Mouse (Mus musculus): ENCODE data around the gene Ap2s1. TPM values are rescaled to one million over a fixed set of nuclear protein-coding genes. Genes with fewer than 3 reads are reported as not detected.

The Ap2s1 gene
- polyA plus RNA-seq, 1 experiment from 2014 or later: 256 TPM

DNA sequence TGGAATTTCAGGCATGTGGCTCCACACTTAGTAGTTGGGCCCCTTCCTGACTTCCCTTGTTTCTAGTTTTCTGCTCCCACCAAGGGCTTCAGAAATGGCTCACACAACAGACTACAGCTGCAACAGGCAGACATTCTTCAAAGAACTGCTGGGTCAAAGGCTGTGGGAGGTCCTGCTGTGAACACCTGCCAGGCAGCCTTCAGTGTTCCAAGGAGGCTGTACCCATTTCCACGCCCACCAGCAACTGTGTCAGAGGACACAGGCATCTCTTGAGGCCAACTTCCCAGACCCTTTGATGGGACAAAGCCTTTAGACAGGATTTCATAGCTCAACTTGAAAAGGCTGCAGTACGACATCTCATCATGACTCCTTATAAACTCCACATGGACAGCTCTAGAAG, 28.2 kb downstream of the Ap2s1 start:
- Histone ChIP-seq H3K36me3 (ENCODE audit: control insufficient read depth, insufficient read depth, low read length) (no peaks in the 10 kb centered on the region), H3K27ac (replicated peaks in 1 of 2; ENCODE audit: control insufficient read depth in 1 of 2, insufficient read depth in 1 of 2, low read depth in 2 of 2, low read length in 2 of 2) (no peak overlapping the region), H3K4me2 (ENCODE audit: low read length) (no peak overlapping the region), H3K4me3 (ENCODE audit: control insufficient read depth in 1 of 2, insufficient read depth in 1 of 2, low read depth in 1 of 2, low read length in 2 of 2) (no peak overlapping the region), H3K27me3 (ENCODE audit: control insufficient read depth, insufficient read depth, low read length) (no peaks in the 10 kb centered on the region), H3K9ac (ENCODE audit: low read length) (no peak overlapping the region), H3K9me3 (ENCODE audit: control insufficient read depth, low read length) (0 out of 2 replicates have a peak, but pooled peaks cover 4% of the 10 kb centered on the region), H3K4me1 (ENCODE audit: control insufficient read depth in 2 of 2, insufficient read depth in 2 of 2, low read length in 2 of 2) (peaks cover 5 to 9% of the 10 kb centered on the region in 2 experiments; a peak in 2 of 4 replicates)
- 58% methylated on average over 2 of the region's 2 CpGs for WGBS
- no peak for ATAC-seq (ENCODE audit: insufficient number of reproducible peaks, insufficient read depth, low FRiP score, low read depth)

DNA sequence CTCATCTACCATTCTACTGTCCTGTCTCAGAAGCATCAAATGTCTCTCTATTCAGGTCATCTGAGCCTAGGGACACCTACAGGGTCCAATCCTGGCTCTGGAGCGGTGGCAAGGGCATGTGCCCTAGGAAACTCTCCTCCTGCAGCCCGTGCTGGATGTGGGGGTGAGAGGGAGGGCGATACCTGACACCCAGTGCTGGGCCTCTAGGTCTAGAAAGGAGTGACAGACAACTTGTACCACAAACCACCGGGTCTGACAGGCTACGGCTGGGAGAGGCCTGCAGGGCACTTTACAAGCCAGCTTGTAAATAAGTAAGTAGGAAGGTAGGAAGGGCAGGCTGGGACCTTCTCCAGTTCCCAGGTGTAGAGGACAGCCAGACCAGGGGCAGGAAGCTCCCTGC, 37.7 kb downstream of the Ap2s1 start:
- no peaks in the 10 kb centered on the region for H3K9me3 ChIP-seq (ENCODE audit: control insufficient read depth, low read length)
- 51% methylated on average over 5 of the region's 5 CpGs for WGBS
- H3K4me1 ChIP-seq (ENCODE audit: control insufficient read depth in 2 of 2, insufficient read depth in 2 of 2, low read length in 2 of 2): peaks cover 0 to 4% of the 10 kb centered on the region in 2 experiments; a peak in 2 of 4 replicates
- H3K9ac ChIP-seq (ENCODE audit: low read length): no peak overlapping the region
- no peak overlapping the region for H3K27ac ChIP-seq (replicated peaks in 1 of 2; ENCODE audit: control insufficient read depth in 1 of 2, insufficient read depth in 1 of 2, low read depth in 2 of 2, low read length in 2 of 2)
- no peaks in the 10 kb centered on the region for H3K36me3 ChIP-seq (ENCODE audit: control insufficient read depth, insufficient read depth, low read length)
- H3K27me3 ChIP-seq (ENCODE audit: control insufficient read depth, insufficient read depth, low read length): no peaks in the 10 kb centered on the region
- no peak overlapping the region for H3K4me2 ChIP-seq (ENCODE audit: low read length)
- no peak overlapping the region for H3K4me3 ChIP-seq (ENCODE audit: control insufficient read depth in 1 of 2, insufficient read depth in 1 of 2, low read depth in 1 of 2, low read length in 2 of 2)
- ATAC-seq (ENCODE audit: insufficient number of reproducible peaks, insufficient read depth, low FRiP score, low read depth): no peak

DNA sequence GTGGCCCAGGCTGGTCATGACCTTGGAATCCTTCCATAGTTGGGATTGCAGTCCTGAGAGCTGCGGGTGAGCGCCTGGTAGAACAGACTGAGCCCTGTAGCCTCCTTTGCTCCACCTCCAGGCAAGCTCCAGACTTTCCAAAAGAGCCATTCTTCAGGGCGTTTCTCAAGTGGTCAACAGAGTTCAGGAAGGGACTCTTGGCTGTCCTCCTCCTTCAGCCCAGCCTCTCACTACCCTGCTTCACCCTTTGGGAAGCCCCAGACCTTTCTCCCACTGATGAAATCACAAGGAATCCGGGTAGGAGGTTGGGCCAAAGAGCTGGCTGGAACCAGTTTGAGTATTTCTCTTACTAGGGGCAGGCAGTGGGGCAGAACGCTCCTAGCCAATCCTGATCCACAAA, 41.9 kb downstream of the Ap2s1 start:
- Histone ChIP-seq H3K36me3 (ENCODE audit: control insufficient read depth, insufficient read depth, low read length) (no peaks in the 10 kb centered on the region), H3K4me3 (ENCODE audit: control insufficient read depth in 1 of 2, insufficient read depth in 1 of 2, low read depth in 1 of 2, low read length in 2 of 2) (no peak overlapping the region), H3K27ac (replicated peaks in 1 of 2; ENCODE audit: control insufficient read depth in 1 of 2, insufficient read depth in 1 of 2, low read depth in 2 of 2, low read length in 2 of 2) (peak overlapping the region in 1 of 2 experiments; percentile 14; a peak in 1 of 4 replicates), H3K9me3 (ENCODE audit: control insufficient read depth, low read length) (no peaks in the 10 kb centered on the region), H3K4me2 (ENCODE audit: low read length) (no peak overlapping the region), H3K27me3 (ENCODE audit: control insufficient read depth, insufficient read depth, low read length) (no peaks in the 10 kb centered on the region), H3K4me1 (ENCODE audit: control insufficient read depth in 2 of 2, insufficient read depth in 2 of 2, low read length in 2 of 2) (peaks cover 21 to 32% of the 10 kb centered on the region in 2 experiments), H3K9ac (ENCODE audit: low read length) (no peak overlapping the region)
- 49% methylated on average over 5 of the region's 5 CpGs for WGBS
- ATAC-seq (ENCODE audit: insufficient number of reproducible peaks, insufficient read depth, low FRiP score, low read depth): no peak

DNA sequence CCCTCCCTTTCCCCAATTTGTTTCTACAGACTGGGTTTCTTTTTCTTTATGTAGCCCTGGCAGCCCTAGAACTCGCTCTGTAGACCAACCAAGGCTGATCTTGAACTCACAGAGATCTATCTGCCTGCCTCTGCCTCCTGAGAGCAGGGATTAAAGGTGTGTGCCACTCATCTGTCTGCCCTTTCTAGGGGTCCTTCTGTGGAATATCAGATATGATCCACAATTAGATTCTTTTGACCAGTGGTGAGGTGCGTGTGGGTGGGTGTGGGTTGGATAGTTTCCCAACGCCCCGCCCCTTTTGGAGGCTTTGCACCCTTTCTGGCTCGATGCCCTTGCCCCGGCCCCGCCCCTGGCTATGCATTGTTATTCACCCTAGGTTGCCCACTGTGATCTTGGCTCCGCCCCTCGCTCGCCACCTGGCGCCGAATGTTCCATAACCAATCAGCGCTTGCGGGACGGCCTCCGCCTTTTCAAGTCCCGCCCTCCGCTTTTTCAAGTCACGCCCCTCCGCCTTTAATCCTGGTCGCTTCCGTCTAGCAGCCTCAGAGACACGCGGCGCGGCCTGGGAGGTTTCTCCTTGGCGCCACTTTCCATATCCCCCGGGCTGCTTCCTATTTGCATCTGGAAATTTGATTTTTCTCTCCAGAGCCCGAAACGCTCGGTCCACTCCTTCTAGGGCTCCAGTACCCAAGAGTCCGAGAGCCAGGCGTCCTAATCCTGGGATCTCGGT, 42.8 kb downstream of the Ap2s1 start, which contains the start of gene Slc1a5:
Gene Slc1a5, plus strand, starts transcription at position 516 of the 730 bp plus-strand sequence.
- WGBS: 3% methylated on average over 34 of the region's 34 CpGs
- Histone ChIP-seq H3K4me3 (ENCODE audit: control insufficient read depth in 1 of 2, insufficient read depth in 1 of 2, low read depth in 1 of 2, low read length in 2 of 2) (peak within 1 kb of the TSS; percentile 61 to 64), H3K27me3 (ENCODE audit: control insufficient read depth, insufficient read depth, low read length) (no peaks in the 10 kb centered on the region), H3K4me1 (ENCODE audit: control insufficient read depth in 2 of 2, insufficient read depth in 2 of 2, low read length in 2 of 2) (peaks cover 21 to 36% of the 10 kb centered on the region in 2 experiments), H3K4me2 (ENCODE audit: low read length) (peak within 1 kb of the TSS; percentile 88), H3K27ac (replicated peaks in 1 of 2; ENCODE audit: control insufficient read depth in 1 of 2, insufficient read depth in 1 of 2, low read depth in 2 of 2, low read length in 2 of 2) (peak within 1 kb of the TSS in 1 of 2 experiments; percentile 64; a peak in 2 of 4 replicates), H3K9ac (ENCODE audit: low read length) (peak within 1 kb of the TSS; percentile 86), H3K36me3 (ENCODE audit: control insufficient read depth, insufficient read depth, low read length) (peaks cover 1% of the 10 kb centered on the region; the same call in 1 of the 2 replicates), H3K9me3 (ENCODE audit: control insufficient read depth, low read length) (no peaks in the 10 kb centered on the region)
- ATAC-seq (ENCODE audit: insufficient number of reproducible peaks, insufficient read depth, low FRiP score, low read depth): peak; percentile 82

DNA sequence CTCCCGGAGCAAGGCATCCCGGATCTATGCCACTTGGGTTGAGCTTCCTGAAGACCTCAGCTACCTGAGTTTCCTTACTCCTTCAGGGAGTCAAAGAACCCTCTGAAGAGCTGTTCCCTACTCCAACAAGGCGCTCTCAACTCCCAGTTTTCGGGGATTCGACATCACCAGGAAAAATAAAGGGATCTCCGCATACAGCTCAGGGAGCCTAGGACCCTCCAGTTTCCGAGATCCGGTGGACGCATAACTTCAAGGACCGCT, 43.3 kb downstream of the Ap2s1 start:
- ATAC-seq (ENCODE audit: insufficient number of reproducible peaks, insufficient read depth, low FRiP score, low read depth): no peak
- WGBS: under 1% methylated on average over 10 of the region's 10 CpGs

DNA sequence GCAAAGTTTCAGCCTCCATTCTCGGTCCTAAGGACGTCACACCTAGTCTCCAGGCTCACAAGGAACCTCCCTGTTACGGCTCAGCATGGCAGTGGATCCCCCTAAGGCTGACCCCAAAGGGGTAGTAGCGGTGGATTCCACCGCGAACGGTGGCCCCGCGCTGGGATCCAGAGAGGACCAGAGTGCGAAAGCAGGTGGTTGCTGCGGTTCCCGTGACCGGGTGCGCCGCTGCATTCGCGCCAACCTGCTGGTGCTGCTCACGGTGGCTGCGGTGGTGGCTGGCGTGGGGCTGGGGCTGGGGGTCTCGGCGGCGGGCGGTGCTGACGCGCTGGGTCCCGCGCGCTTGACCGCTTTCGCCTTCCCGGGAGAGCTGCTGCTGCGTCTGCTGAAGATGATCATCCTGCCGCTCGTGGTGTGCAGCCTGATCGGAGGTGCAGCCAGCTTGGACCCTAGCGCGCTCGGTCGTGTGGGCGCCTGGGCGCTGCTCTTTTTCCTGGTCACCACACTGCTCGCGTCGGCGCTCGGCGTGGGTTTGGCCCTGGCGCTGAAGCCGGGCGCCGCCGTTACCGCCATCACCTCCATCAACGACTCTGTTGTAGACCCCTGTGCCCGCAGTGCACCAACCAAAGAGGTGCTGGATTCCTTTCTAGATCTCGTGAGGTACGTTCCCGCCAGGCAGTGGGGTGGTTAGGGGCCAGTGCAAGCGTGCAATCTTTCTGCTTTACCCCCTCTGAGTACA, 43.8 kb downstream of the Ap2s1 start:
- peaks cover 21 to 36% of the 10 kb centered on the region in 2 experiments for H3K4me1 ChIP-seq (ENCODE audit: control insufficient read depth in 2 of 2, insufficient read depth in 2 of 2, low read length in 2 of 2)
- 0 out of 2 replicates have a peak, but pooled peaks have one; percentile 4 for ATAC-seq (ENCODE audit: insufficient number of reproducible peaks, insufficient read depth, low FRiP score, low read depth)
- no peaks in the 10 kb centered on the region for H3K9me3 ChIP-seq (ENCODE audit: control insufficient read depth, low read length)
- peaks cover 11% of the 10 kb centered on the region; the same call in 1 of the 2 replicates for H3K36me3 ChIP-seq (ENCODE audit: control insufficient read depth, insufficient read depth, low read length)
- H3K9ac ChIP-seq (ENCODE audit: low read length): peak overlapping the region; percentile 86
- H3K4me3 ChIP-seq (ENCODE audit: control insufficient read depth in 1 of 2, insufficient read depth in 1 of 2, low read depth in 1 of 2, low read length in 2 of 2): peak overlapping the region; percentile 61 to 64
- peak overlapping the region; percentile 88 for H3K4me2 ChIP-seq (ENCODE audit: low read length)
- no peaks in the 10 kb centered on the region for H3K27me3 ChIP-seq (ENCODE audit: control insufficient read depth, insufficient read depth, low read length)
- peak overlapping the region in 1 of 2 experiments; percentile 42; a peak in 2 of 4 replicates for H3K27ac ChIP-seq (replicated peaks in 1 of 2; ENCODE audit: control insufficient read depth in 1 of 2, insufficient read depth in 1 of 2, low read depth in 2 of 2, low read length in 2 of 2)
- WGBS: under 1% methylated on average over 60 of the region's 60 CpGs

More for the DNA sequence above, 43.3 kb downstream of the Ap2s1 start:
- H3K36me3 ChIP-seq (ENCODE audit: control insufficient read depth, insufficient read depth, low read length): peaks cover 6% of the 10 kb centered on the region; the same call in 1 of the 2 replicates
- H3K9ac ChIP-seq (ENCODE audit: low read length): peak overlapping the region; percentile 86
- peaks cover 21 to 36% of the 10 kb centered on the region in 2 experiments for H3K4me1 ChIP-seq (ENCODE audit: control insufficient read depth in 2 of 2, insufficient read depth in 2 of 2, low read length in 2 of 2)
- peak overlapping the region; percentile 61 to 64 for H3K4me3 ChIP-seq (ENCODE audit: control insufficient read depth in 1 of 2, insufficient read depth in 1 of 2, low read depth in 1 of 2, low read length in 2 of 2)
- peak overlapping the region in 1 of 2 experiments; percentile 64; a peak in 2 of 4 replicates for H3K27ac ChIP-seq (replicated peaks in 1 of 2; ENCODE audit: control insufficient read depth in 1 of 2, insufficient read depth in 1 of 2, low read depth in 2 of 2, low read length in 2 of 2)
- H3K9me3 ChIP-seq (ENCODE audit: control insufficient read depth, low read length): no peaks in the 10 kb centered on the region
- no peaks in the 10 kb centered on the region for H3K27me3 ChIP-seq (ENCODE audit: control insufficient read depth, insufficient read depth, low read length)
- H3K4me2 ChIP-seq (ENCODE audit: low read length): peak overlapping the region; percentile 88

DNA sequence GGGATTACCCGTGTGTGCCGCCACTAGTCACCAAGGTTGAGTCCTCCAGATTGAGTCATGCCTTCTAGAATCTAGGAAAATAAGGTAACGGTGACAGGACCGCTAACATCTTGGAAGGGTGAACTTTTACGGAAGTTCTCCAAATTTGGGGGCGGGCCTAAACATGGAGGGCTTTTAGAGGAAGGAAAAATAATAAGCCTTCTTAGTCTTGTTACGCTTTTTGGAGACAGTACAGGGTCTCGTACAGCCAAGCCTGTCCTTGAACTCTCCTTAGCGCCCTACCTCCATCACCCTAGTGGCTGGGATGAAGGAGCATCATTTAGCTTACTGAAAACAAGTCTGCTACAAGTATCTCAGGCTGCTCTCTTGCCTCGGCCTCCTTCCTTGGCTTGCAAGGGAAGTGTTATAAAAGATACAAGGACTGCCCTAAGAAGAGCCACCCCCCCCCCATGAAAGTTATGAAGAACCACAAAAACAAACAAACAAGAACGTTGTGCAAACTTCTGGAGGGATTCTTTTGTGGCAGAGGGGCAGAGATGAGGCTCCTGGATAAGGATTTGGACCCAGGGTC, 44.4 kb downstream of the Ap2s1 start:
- no peaks in the 10 kb centered on the region for H3K9me3 ChIP-seq (ENCODE audit: control insufficient read depth, low read length)
- peak overlapping the region; percentile 61 to 64 for H3K4me3 ChIP-seq (ENCODE audit: control insufficient read depth in 1 of 2, insufficient read depth in 1 of 2, low read depth in 1 of 2, low read length in 2 of 2)
- 9% methylated on average over 11 of the region's 11 CpGs for WGBS
- peak overlapping the region in 1 of 2 experiments; percentile 61; a peak in 2 of 4 replicates for H3K27ac ChIP-seq (replicated peaks in 1 of 2; ENCODE audit: control insufficient read depth in 1 of 2, insufficient read depth in 1 of 2, low read depth in 2 of 2, low read length in 2 of 2)
- peaks cover 16% of the 10 kb centered on the region; the same call in 1 of the 2 replicates for H3K36me3 ChIP-seq (ENCODE audit: control insufficient read depth, insufficient read depth, low read length)
- ATAC-seq (ENCODE audit: insufficient number of reproducible peaks, insufficient read depth, low FRiP score, low read depth): no peak
- H3K9ac ChIP-seq (ENCODE audit: low read length): peak overlapping the region; percentile 86
- H3K4me1 ChIP-seq (ENCODE audit: control insufficient read depth in 2 of 2, insufficient read depth in 2 of 2, low read length in 2 of 2): peaks cover 21 to 36% of the 10 kb centered on the region in 2 experiments
- H3K27me3 ChIP-seq (ENCODE audit: control insufficient read depth, insufficient read depth, low read length): no peaks in the 10 kb centered on the region
- H3K4me2 ChIP-seq (ENCODE audit: low read length): peak overlapping the region; percentile 88

All from heart, embryonic 14.5 days (tissue).